In the genomic region with DNA sequence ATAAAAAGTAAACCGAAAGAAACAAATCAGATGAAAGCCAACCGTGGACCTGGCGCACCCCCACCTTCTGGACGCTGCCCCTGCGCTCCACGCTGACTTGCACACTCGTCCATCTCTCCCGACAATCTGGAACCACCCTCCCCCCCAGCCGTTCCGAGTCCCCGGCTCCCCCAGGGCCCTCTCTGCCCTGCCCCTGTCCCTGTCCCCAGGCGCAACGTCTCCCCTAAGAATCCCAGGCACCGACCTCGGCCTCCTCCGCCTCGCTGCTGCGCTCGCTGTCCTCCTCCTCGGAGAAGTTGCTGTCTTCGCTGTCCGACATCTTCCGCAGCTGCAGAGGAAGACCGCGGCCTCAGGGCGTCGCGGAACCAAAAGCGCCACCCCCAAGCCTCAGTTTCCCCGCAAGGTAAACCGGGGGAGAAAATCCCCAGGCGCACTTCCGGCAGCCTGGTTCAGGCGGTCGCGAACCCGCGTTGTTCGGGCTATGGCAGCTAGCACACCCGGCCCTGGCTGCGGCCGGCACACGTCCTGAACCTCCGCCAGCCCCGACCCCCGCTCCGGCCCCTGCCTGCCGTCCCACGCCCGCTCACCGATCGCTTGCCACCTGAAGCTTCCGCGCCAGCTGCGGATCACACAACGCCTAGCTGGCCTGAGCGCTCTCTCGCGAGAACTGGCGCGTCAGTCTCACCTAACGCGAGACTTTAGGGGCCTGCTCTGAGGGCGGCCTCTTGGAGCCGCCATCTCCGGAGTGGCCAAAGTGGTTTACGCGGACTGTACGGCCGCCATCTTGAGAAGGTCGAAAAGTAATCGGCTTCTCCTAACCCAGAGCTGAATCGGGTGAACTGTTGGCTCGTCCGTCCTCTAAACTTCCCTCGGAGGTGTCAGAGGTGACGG, we compare ENCODE assay signal across 8 mouse cellular contexts. TPM values are rescaled to one million over a fixed set of nuclear protein-coding genes. Genes with fewer than 3 reads are reported as not detected.
DNase-seq lines count a peak whose midpoint lies in the region; ATAC-seq and TF ChIP-seq lines count a peak whose summit lies in the region.

Gene Supt5, minus strand, starts transcription at position 639 of the 891 bp plus-strand sequence.

- peak within 1 kb of the TSS; percentile 88 for H3K27ac ChIP-seq in hindbrain, embryonic 13.5 days

- under 1% methylated on average over 77 of the region's 77 CpGs for WGBS in hindbrain, embryonic 13.5 days

- H3K4me2 ChIP-seq in hindbrain, embryonic 13.5 days, result peak within 1 kb of the TSS; percentile 84

- no peaks in the 10 kb centered on the region for H3K9me3 ChIP-seq in hindbrain, embryonic 13.5 days

- H3K4me3 ChIP-seq in hindbrain, embryonic 13.5 days, result peak within 1 kb of the TSS; percentile 96

- peak; percentile 94 for DNase-seq in Patski (ENCODE audit: low read depth, low spot score)
- DNase-seq in cerebellum, postnatal 14 days, result peak; percentile 96 to 97
- DNase-seq in frontal cortex, postnatal 14 days (ENCODE audit: low spot score in 2 of 2), result peak; percentile 94
- peak; percentile 83 to 90 for DNase-seq in layer of hippocampus, postnatal 25 days (ENCODE audit: extremely low spot score in 1 of 2, low spot score in 1 of 2)
- peak; percentile 99 for DNase-seq in lung, postnatal 25 days (ENCODE audit: low spot score)
- DNase-seq in retina, embryonic 14.5 days (ENCODE audit: low spot score), result peak; percentile 99
- peak; percentile 97 for DNase-seq in thymus, postnatal 4 days

- peaks cover 31% of the 10 kb centered on the region for H3K4me1 ChIP-seq in hindbrain, embryonic 13.5 days (replicated peaks)

- TF ChIP-seq CTCF in Patski (IDR thresholded peaks at IDR 0.05), result no peak

- H3K36me3 ChIP-seq in hindbrain, embryonic 13.5 days, result peaks cover 8% of the 10 kb centered on the region; the same call in 1 of the 2 replicates

- peak within 1 kb of the TSS; percentile 97 for H3K9ac ChIP-seq in hindbrain, embryonic 13.5 days

- in situ Hi-C loops in Patski (cut with MboI; ENCODE audit: low pct_unique_long_range_greater_than_20kb), result no loop called here

- ATAC-seq in Patski, result peak; percentile 91
- ATAC-seq in hindbrain, embryonic 13.5 days (ENCODE audit: low FRiP score), result peak; percentile 98

- CTCF ChIA-PET in Patski (lab: Charles Lee), result interaction anchor here (1.2 to 2.2 kb wide), 3 partner anchors 16 to 54 kb away, joined by 4 to 7 read pairs (median 4); partner anchors contain the start of genes Med29 and Paf1

- POLR2A ChIA-PET in Patski (lab: Charles Lee), result no interaction called here

- H3K27me3 ChIP-seq in Patski, result no peaks in the 10 kb centered on the region
- H3K27me3 ChIP-seq in hindbrain, embryonic 13.5 days, result no peaks in the 10 kb centered on the region

RNA-seq across cellular contexts. Expression of gene Supt5, which starts in this region (rescaled TPM):
- 127 TPM for polyA plus RNA-seq in Patski (2021)
- 92.1 and 97.7 TPM in 2 replicates for polyA plus RNA-seq in hindbrain, embryonic 13.5 days (2015; fragmentation: Nextera tagmentation; extraction: Ambion mirVana)
- 100 to 1,000 TPM; 108 to 124 TPM for total RNA-seq in layer of hippocampus, postnatal 25 days (2021)

Comparison
In these comparisons a context has a peak if more than half of its experiments do, and no peak if none do; other contexts are left out.
1. Peak in every context shown above with its lines: DNase-seq, ATAC-seq, H3K4me3 ChIP-seq and H3K27ac ChIP-seq.